Mouse (Mus musculus) CH12.LX (cell line): ENCODE results near the gene Jaml.

Experiments
- BHLHE40 ChIP-seq: IDR thresholded peaks from 2 replicates; pipeline ENCODE4 v1.6.1; 2011; ENCODE audit warnings: mild to moderate bottlenecking, low read depth, low read length, improper control_type of control experiment
- CTCF ChIP-seq, 2 experiments: IDR thresholded peaks in 1 of 2; conservative IDR thresholded peaks in 1 of 2; 2 replicates each; pipeline ENCODE4 v1.5.1; 2011 to 2012; ENCODE audit warnings: low read depth in 2 of 2, low read length in 2 of 2, improper control_type of control experiment in 1 of 2, inconsistent platforms in 1 of 2, mild to moderate bottlenecking in 1 of 2, moderate library complexity in 1 of 2
- E2F4 ChIP-seq: IDR thresholded peaks from 2 replicates; pipeline ENCODE4 v1.6.1; 2011; ENCODE audit warnings: low read depth, low read length, improper control_type of control experiment; ENCODE audit not compliant: insufficient replicate concordance
- EP300 ChIP-seq: IDR thresholded peaks from 2 replicates; pipeline ENCODE4 v1.6.1; 2011; ENCODE audit warnings: low read length, improper control_type of control experiment
- GABPA ChIP-seq: IDR thresholded peaks from 2 replicates; pipeline ENCODE4 v1.6.1; 2012; ENCODE audit warnings: low read depth, low read length, improper control_type of control experiment, inconsistent platforms; ENCODE audit not compliant: insufficient replicate concordance
- HCFC1 ChIP-seq: IDR thresholded peaks from 2 replicates; pipeline ENCODE4 v1.6.1; 2012; ENCODE audit warnings: low read depth, mild to moderate bottlenecking, inconsistent platforms, low read length, improper control_type of control experiment
- MEF2A ChIP-seq: IDR thresholded peaks from 2 replicates; pipeline ENCODE4 v1.6.1; 2014; ENCODE audit warnings: low read depth, mild to moderate bottlenecking, inconsistent platforms, low read length, improper control_type of control experiment, borderline replicate concordance
- NELFE ChIP-seq: IDR thresholded peaks from 2 replicates; pipeline ENCODE4 v1.6.1; 2011; ENCODE audit warnings: low read depth, low read length, improper control_type of control experiment
- POLR2A ChIP-seq: IDR thresholded peaks from 2 replicates; pipeline ENCODE4 v1.6.1; 2011; ENCODE audit warnings: low read depth, mild to moderate bottlenecking, improper control_type of control experiment, low read length
- USF1 ChIP-seq: IDR thresholded peaks from 2 replicates; pipeline ENCODE4 v1.6.1; 2014; ENCODE audit warnings: low read depth, mild to moderate bottlenecking, inconsistent platforms, low read length, improper control_type of control experiment
- ZKSCAN1 ChIP-seq: IDR thresholded peaks from 2 replicates; pipeline ENCODE4 v1.6.1; 2012; ENCODE audit warnings: low read depth, inconsistent platforms, low read length, improper control_type of control experiment, borderline replicate concordance
- ZNF384 ChIP-seq: IDR thresholded peaks from 2 replicates; pipeline ENCODE4 v1.6.1; 2012; ENCODE audit warnings: low read depth, low read length, improper control_type of control experiment, inconsistent platforms

- TF ChIP-seq CTCF (conservative IDR thresholded peaks at IDR 0.05 in 1 of 2, IDR thresholded peaks at IDR 0.05 in 1 of 2; ENCODE audit: low read depth in 2 of 2, low read length in 2 of 2) (no peak), BHLHE40 (no peak), USF1 (no peak), EP300 (no peak), E2F4 (no peak), POLR2A (no peak), ZKSCAN1 (no peak), NELFE (no peak), HCFC1 (no peak), ZNF384 (no peak), GABPA (no peak), MEF2A (no peak)
Measured at GRCm38 (mm10) chr9:45115706-45116105, 36.7 kb downstream of the Jaml start.
